Mouse (Mus musculus) CH12.LX (cell line): Measurements from ENCODE around the gene Krt35. TPM values are rescaled to one million over a fixed set of nuclear protein-coding genes. Genes with fewer than 3 reads are reported as not detected.

Source experiments
- DNase-seq: peaks from one replicate; pipeline ENCODE4 v3.0.0-alpha.2; 2013; ENCODE audit errors: extremely low read depth
- H3K27ac ChIP-seq: 2 replicates; pipeline ENCODE4 v1.5.1; 2012; ENCODE audit warnings: low read depth, mild to moderate bottlenecking, control low read depth, moderate library complexity; ENCODE audit not compliant: insufficient read depth
- H3K27me3 ChIP-seq: replicated peaks from 2 replicates; pipeline ENCODE3; 2012; ENCODE audit warnings: inconsistent platforms
- H3K36me3 ChIP-seq, 2 experiments: replicated peaks in 1 of 2; 2 replicates each; pipeline versions ENCODE3 to v1.6.1; 2012; ENCODE audit warnings: inconsistent platforms in 1 of 2, low read length in 1 of 2, mild to moderate bottlenecking in 1 of 2, mixed read lengths in 1 of 2, moderate library complexity in 1 of 2; ENCODE audit not compliant: control insufficient read depth in 1 of 2, insufficient read depth in 1 of 2
- H3K4me1 ChIP-seq, 2 experiments: 2 replicates each; pipeline ENCODE4 v1.6.1; 2012; ENCODE audit warnings: inconsistent platforms in 1 of 2, moderate library complexity in 1 of 2; ENCODE audit not compliant: insufficient read depth in 2 of 2, control insufficient read depth in 1 of 2
- H3K4me2 ChIP-seq: 2 replicates; pipeline ENCODE4 v1.6.1; 2012; ENCODE audit warnings: low read depth, mild to moderate bottlenecking, control low read depth; ENCODE audit not compliant: poor library complexity, insufficient read depth, severe bottlenecking
- H3K4me3 ChIP-seq, 3 experiments: fragments of 150-350 bp in 1 of 3; sonication (generic) in 1 of 3; replicated peaks in 1 of 3; 2 replicates each; pipeline versions ENCODE3 to v1.5.1; 2011 to 2012; ENCODE audit warnings: low read depth in 2 of 3, low read length in 2 of 3, mild to moderate bottlenecking in 2 of 3, moderate library complexity in 2 of 3, control low read depth in 1 of 3, improper control_type of control experiment in 1 of 3, inconsistent platforms in 1 of 3, mixed read lengths in 1 of 3; ENCODE audit not compliant: poor library complexity in 1 of 3
- H3K79me2 ChIP-seq: replicated peaks from 2 replicates; pipeline ENCODE4 v1.6.1; 2012; ENCODE audit warnings: mild to moderate bottlenecking, moderate library complexity; ENCODE audit not compliant: control insufficient read depth, poor library complexity, insufficient read depth, severe bottlenecking; ENCODE audit errors: extremely low read depth
- H3K9ac ChIP-seq: 2 replicates; pipeline ENCODE4 v1.6.1; 2012; ENCODE audit warnings: low read depth, mild to moderate bottlenecking, control low read depth, moderate library complexity; ENCODE audit not compliant: insufficient read depth
- H3K9me3 ChIP-seq: replicated peaks from 2 replicates; pipeline ENCODE3; 2012; ENCODE audit warnings: low read length, inconsistent platforms, mixed read lengths
- BHLHE40 ChIP-seq: IDR thresholded peaks from 2 replicates; pipeline ENCODE4 v1.6.1; 2011; ENCODE audit warnings: mild to moderate bottlenecking, low read depth, low read length, improper control_type of control experiment
- E2F4 ChIP-seq: IDR thresholded peaks from 2 replicates; pipeline ENCODE4 v1.6.1; 2011; ENCODE audit warnings: low read depth, low read length, improper control_type of control experiment; ENCODE audit not compliant: insufficient replicate concordance
- ELF1 ChIP-seq: IDR thresholded peaks from 2 replicates; pipeline ENCODE4 v1.6.1; 2014; ENCODE audit warnings: low read depth, mild to moderate bottlenecking, inconsistent platforms, low read length, improper control_type of control experiment
- EP300 ChIP-seq: IDR thresholded peaks from 2 replicates; pipeline ENCODE4 v1.6.1; 2011; ENCODE audit warnings: low read length, improper control_type of control experiment
- GABPA ChIP-seq: IDR thresholded peaks from 2 replicates; pipeline ENCODE4 v1.6.1; 2012; ENCODE audit warnings: low read depth, low read length, improper control_type of control experiment, inconsistent platforms; ENCODE audit not compliant: insufficient replicate concordance
- JUN ChIP-seq: IDR thresholded peaks from 2 replicates; pipeline ENCODE4 v1.6.1; 2011; ENCODE audit warnings: low read depth, mild to moderate bottlenecking, low read length, improper control_type of control experiment, moderate library complexity; ENCODE audit not compliant: insufficient read depth
- MAFK ChIP-seq: IDR thresholded peaks from 2 replicates; pipeline ENCODE4 v1.6.1; 2011; ENCODE audit warnings: low read length, improper control_type of control experiment; ENCODE audit not compliant: insufficient replicate concordance
- MAZ ChIP-seq: IDR thresholded peaks from 2 replicates; pipeline ENCODE4 v1.6.1; 2012; ENCODE audit warnings: low read depth, mild to moderate bottlenecking, inconsistent platforms, low read length, improper control_type of control experiment, moderate library complexity
- MEF2A ChIP-seq: IDR thresholded peaks from 2 replicates; pipeline ENCODE4 v1.6.1; 2014; ENCODE audit warnings: low read depth, mild to moderate bottlenecking, inconsistent platforms, low read length, improper control_type of control experiment, borderline replicate concordance
- MXI1 ChIP-seq: IDR thresholded peaks from 2 replicates; pipeline ENCODE4 v1.6.1; 2011; ENCODE audit warnings: mild to moderate bottlenecking, low read depth, low read length, improper control_type of control experiment
- MYC ChIP-seq: IDR thresholded peaks from 2 replicates; pipeline ENCODE4 v1.6.1; 2011; ENCODE audit warnings: low read depth, mild to moderate bottlenecking, improper control_type of control experiment, low read length
- PAX5 ChIP-seq: IDR thresholded peaks from 2 replicates; pipeline ENCODE4 v1.6.1; 2012; ENCODE audit warnings: low read length, inconsistent platforms, mixed read lengths
- SMC3 ChIP-seq: IDR thresholded peaks from 2 replicates; pipeline ENCODE4 v1.6.1; 2011; ENCODE audit warnings: low read depth, low read length, improper control_type of control experiment
- TBP ChIP-seq: conservative IDR thresholded peaks from 2 replicates; pipeline ENCODE4 v1.6.1; 2011; ENCODE audit warnings: low read depth, low read length, improper control_type of control experiment
- UBTF ChIP-seq: IDR thresholded peaks from 2 replicates; pipeline ENCODE4 v1.6.1; 2012; ENCODE audit warnings: low read depth, mild to moderate bottlenecking, inconsistent platforms, low read length, improper control_type of control experiment, moderate library complexity
- USF1 ChIP-seq: IDR thresholded peaks from 2 replicates; pipeline ENCODE4 v1.6.1; 2014; ENCODE audit warnings: low read depth, mild to moderate bottlenecking, inconsistent platforms, low read length, improper control_type of control experiment
- USF2 ChIP-seq: conservative IDR thresholded peaks from 2 replicates; pipeline ENCODE4 v1.6.1; 2011; ENCODE audit warnings: low read depth, low read length, improper control_type of control experiment
- ZC3H11A ChIP-seq: IDR thresholded peaks from 2 replicates; pipeline ENCODE4 v1.6.1; 2012; ENCODE audit warnings: low read depth, mild to moderate bottlenecking, inconsistent platforms, low read length, improper control_type of control experiment
- ZKSCAN1 ChIP-seq: IDR thresholded peaks from 2 replicates; pipeline ENCODE4 v1.6.1; 2012; ENCODE audit warnings: low read depth, inconsistent platforms, low read length, improper control_type of control experiment, borderline replicate concordance
- ZMIZ1 ChIP-seq: IDR thresholded peaks from 2 replicates; pipeline ENCODE4 v1.6.1; 2012; ENCODE audit warnings: low read depth, mild to moderate bottlenecking, inconsistent platforms, low read length, improper control_type of control experiment
- ZNF384 ChIP-seq: IDR thresholded peaks from 2 replicates; pipeline ENCODE4 v1.6.1; 2012; ENCODE audit warnings: low read depth, low read length, improper control_type of control experiment, inconsistent platforms
- dilution Hi-C: fragments of 300-500 bp; cut with MboI; formaldehyde crosslinking; loops from 2 replicates; pipeline ENCODE4 v1.14.3; 2020; ENCODE audit warnings: low sequenced_read_pairs; ENCODE audit not compliant: extremely low pct_unique_long_range_greater_than_20kb, extremely low pct_ligation_motif_present
- in situ Hi-C: fragments of 300-500 bp; cut with MboI; formaldehyde crosslinking; loops from 3 replicates; pipeline ENCODE4 v1.14.3; 2019; ENCODE audit warnings: low sequenced_read_pairs, low pct_ligation_motif_present, low pct_unique_long_range_greater_than_20kb, mixed read lengths
- polyA plus RNA-seq: library from polyadenylated mRNA; unstranded; fragments of >175 nt; gene quantifications from 2 replicates; pipeline ENCODE4 v1.2.1, GENCODE M21; 2012; ENCODE audit warnings: low read depth; ENCODE audit not compliant: insufficient read length
- total RNA-seq, 2 experiments: library from RNA; depleted of rRNA; stranded (reverse); fragments of 300-350 nt in 1 of 2; fragments of >200 nt in 1 of 2; gene quantifications; 2 replicates each; pipeline ENCODE4 v1.2.3; 2012 to 2014

Krt35 gene
- total and polyA plus RNA-seq, 3 experiments = not detected

DNA sequence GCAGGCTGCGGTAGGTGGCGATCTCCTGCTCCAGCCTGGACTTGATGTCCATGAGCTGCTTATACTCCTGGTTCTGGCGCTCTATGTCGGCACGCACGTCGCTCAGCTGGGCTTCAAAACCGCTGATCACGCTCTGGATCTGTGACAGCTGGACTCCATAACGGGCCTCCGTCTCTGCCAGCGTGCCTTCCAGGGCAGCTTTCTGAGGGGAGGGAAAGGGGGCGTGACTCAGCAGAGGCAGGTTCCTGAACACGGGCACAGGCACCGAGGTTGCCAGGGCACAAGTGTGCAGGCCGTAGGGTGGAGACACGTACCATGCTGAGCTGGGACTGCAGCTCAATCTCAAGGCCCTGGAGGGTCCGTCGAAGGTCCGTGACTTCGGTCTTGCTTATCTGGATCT lies 44.9 kb upstream of the Krt35 start:
- no peaks in the 10 kb centered on the region for H3K36me3 ChIP-seq
- no peaks in the 10 kb centered on the region for H3K4me1 ChIP-seq
- no peak overlapping the region for H3K27ac ChIP-seq
- peaks cover 86% of the 10 kb centered on the region for H3K27me3 ChIP-seq
- dilution Hi-C loops = no loop called here
- H3K9me3 ChIP-seq = no peaks in the 10 kb centered on the region
- no peak overlapping the region for H3K9ac ChIP-seq
- H3K4me3 ChIP-seq = no peak overlapping the region
- no peak for TF ChIP-seq ZMIZ1
- no peak for TF ChIP-seq MXI1
- TF ChIP-seq ZC3H11A = no peak
- no peak for TF ChIP-seq MAZ
- TF ChIP-seq MAFK = no peak
- no peak for TF ChIP-seq GABPA
- TF ChIP-seq USF2 = no peak
- TF ChIP-seq USF1 = no peak
- TF ChIP-seq PAX5 = no peak
- TF ChIP-seq ZKSCAN1 = no peak
- no peak for TF ChIP-seq UBTF
- TF ChIP-seq EP300 = no peak
- TF ChIP-seq MEF2A = no peak
- no peak for TF ChIP-seq MYC
- TF ChIP-seq JUN = no peak
- TF ChIP-seq, all 38 proteins: peak for 0
- no peak for DNase-seq
- Histone ChIP-seq H3K4me2 (no peak overlapping the region), H3K79me2 (no peaks in the 10 kb centered on the region)
- in situ Hi-C loops = no loop called here

DNA sequence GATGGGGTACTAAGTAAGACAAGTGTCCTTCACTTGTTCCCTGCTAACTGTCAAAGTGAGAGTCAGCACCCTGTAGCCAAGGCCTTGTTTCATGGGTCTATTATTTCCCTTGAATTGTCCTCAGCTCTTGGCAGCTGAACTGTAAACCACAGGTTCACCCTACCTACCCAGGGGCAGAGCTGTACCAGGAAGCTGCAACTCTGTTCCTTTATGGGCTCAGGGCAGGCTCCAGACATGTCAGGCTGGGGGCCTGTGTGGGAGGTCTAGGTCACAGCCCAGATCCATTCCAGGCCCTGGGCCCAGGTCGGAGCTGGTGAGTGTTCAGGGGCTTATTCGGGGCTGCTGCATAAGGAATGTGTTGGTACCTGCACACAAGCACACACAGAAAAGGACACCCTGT lies 43.4 kb upstream of the Krt35 start:
- Histone ChIP-seq H3K9ac (no peak overlapping the region), H3K79me2 (no peaks in the 10 kb centered on the region), H3K9me3 (no peaks in the 10 kb centered on the region), H3K27me3 (peaks cover 86% of the 10 kb centered on the region), H3K4me1 (no peaks in the 10 kb centered on the region), H3K4me2 (no peak overlapping the region), H3K4me3 (no peak overlapping the region), H3K36me3 (no peaks in the 10 kb centered on the region), H3K27ac (no peak overlapping the region)
- dilution Hi-C loops = no loop called here
- in situ Hi-C loops = no loop called here
- DNase-seq = no peak
- no peak for TF ChIP-seq JUN
- no peak for TF ChIP-seq BHLHE40
- no peak for TF ChIP-seq USF2
- TF ChIP-seq SMC3 = no peak
- TF ChIP-seq EP300 = no peak
- TF ChIP-seq TBP = no peak
- TF ChIP-seq ELF1 = no peak
- TF ChIP-seq ZKSCAN1 = no peak
- no peak for TF ChIP-seq ZMIZ1
- TF ChIP-seq ZNF384 = no peak
- no peak for TF ChIP-seq E2F4
- TF ChIP-seq MEF2A = no peak
